In the genomic region with DNA sequence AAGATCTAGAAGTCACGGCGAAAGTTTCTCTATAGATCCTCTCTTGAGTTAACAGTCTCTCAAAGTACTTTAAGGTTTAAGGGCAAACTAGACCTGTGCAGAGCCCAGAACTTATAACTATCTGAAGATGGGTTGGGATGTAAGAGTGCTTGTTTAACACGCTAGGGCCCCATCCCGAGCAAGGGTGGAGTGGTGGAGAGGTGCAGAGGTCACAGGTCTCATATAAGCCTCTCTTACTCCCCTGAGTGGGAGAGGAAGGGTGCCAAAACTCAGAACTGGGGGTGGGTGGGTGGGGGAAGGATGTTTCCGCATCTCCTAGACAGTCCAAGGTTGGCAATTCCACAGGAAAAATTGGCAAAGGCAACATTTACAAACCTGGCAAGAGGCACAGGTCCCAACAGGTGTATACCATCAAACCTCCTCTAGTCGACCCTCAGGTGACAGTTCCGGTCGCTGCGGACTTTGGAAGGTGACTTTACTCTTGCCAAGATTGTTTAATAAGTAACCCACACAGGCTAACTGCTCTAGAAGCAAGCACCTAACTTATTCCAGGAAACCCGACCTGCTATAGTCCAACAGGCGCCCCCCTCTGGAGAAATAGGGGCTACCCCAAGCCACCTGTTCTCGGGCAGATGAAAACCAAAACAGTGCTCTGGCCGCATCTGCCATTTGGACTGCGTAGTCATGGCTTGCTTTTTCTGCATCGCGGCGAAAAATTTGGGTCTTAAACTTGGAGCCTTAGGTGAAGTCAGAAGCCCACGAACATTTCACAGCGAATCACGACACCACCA, we compare ENCODE assay signal across 8 mouse cellular contexts. TPM values are rescaled to one million over a fixed set of nuclear protein-coding genes. Genes with fewer than 3 reads are reported as not detected.
DNase-seq lines count a peak whose midpoint lies in the region; ATAC-seq lines count a peak whose summit lies in the region.

No protein-coding gene starts in this region.

- H3K4me3 ChIP-seq in heart, embryonic 15.5 days: peak overlapping the region; percentile 65
- H3K4me3 ChIP-seq in megakaryocyte, embryonic 14.5 days (replicated peaks): peak overlapping the region; percentile 95

- WGBS in heart, embryonic 15.5 days: 30% methylated on average over 20 of the region's 20 CpGs

- H3K9me3 ChIP-seq in heart, embryonic 15.5 days (replicated peaks): no peaks in the 10 kb centered on the region
- H3K9me3 ChIP-seq in megakaryocyte, embryonic 14.5 days: no peaks in the 10 kb centered on the region

- H3K9ac ChIP-seq in heart, embryonic 15.5 days: peak overlapping the region; percentile 70; the same call in 1 of the 2 replicates

- peaks cover 3% of the 10 kb centered on the region; the same call in 1 of the 2 replicates for H3K27me3 ChIP-seq in heart, embryonic 15.5 days
- peaks cover 23% of the 10 kb centered on the region for H3K27me3 ChIP-seq in megakaryocyte, embryonic 14.5 days (replicated peaks)
- H3K27me3 ChIP-seq in splenic B cell, adult 2 months (ENCODE audit: control insufficient read depth, insufficient read depth, low read length, poor library complexity, severe bottlenecking): 0 out of 2 replicates have a peak, but pooled peaks cover 1% of the 10 kb centered on the region

- H3K4me1 ChIP-seq in heart, embryonic 15.5 days (replicated peaks): peaks cover 7% of the 10 kb centered on the region; the same call in 1 of the 2 replicates
- H3K4me1 ChIP-seq in megakaryocyte, embryonic 14.5 days: peaks cover 26% of the 10 kb centered on the region

- no peak overlapping the region for H3K27ac ChIP-seq in heart, embryonic 15.5 days

- no peaks in the 10 kb centered on the region for H3K36me3 ChIP-seq in heart, embryonic 15.5 days
- H3K36me3 ChIP-seq in megakaryocyte, embryonic 14.5 days (replicated peaks; ENCODE audit: low read length): no peaks in the 10 kb centered on the region
- H3K36me3 ChIP-seq in splenic B cell, adult 2 months (ENCODE audit: control insufficient read depth, insufficient read depth, low read length, poor library complexity, severe bottlenecking): no peaks in the 10 kb centered on the region

- ATAC-seq in heart, embryonic 15.5 days (replicated peaks; ENCODE audit: insufficient number of reproducible peaks, insufficient read depth, low FRiP score, low read depth): no peak

- H3K4me2 ChIP-seq in heart, embryonic 15.5 days: peak overlapping the region; percentile 92

- peak; percentile 42 to 55 for DNase-seq in cerebellum, postnatal 10 days
- DNase-seq in cerebellum, adult 8-10 months: no peak
- DNase-seq in brain, adult 2 months (ENCODE audit: low read depth, low spot score): peak; percentile 24
- DNase-seq in kidney, postnatal 36 days: peak; percentile 90 to 96
- peak; percentile 71 for DNase-seq in splenic B cell, adult 2 months (ENCODE audit: low read depth, low spot score)
- DNase-seq in right cerebral cortex, adult 2 months (ENCODE audit: low spot score in 2 of 2): no peak

RNA-seq across cellular contexts. Expression of a gene that starts 2.0 kb away (rescaled TPM):
- polyA plus RNA-seq in heart, embryonic 15.5 days (2015; fragmentation: Nextera tagmentation; extraction: Ambion mirVana): 4.1 and 4.8 TPM in 2 replicates
- 0.34 and 0.80 TPM in 2 replicates for polyA plus RNA-seq in megakaryocyte, embryonic 14.5 days (2012; ENCODE audit: insufficient read depth, low replicate concordance)

RNA-seq across cellular contexts. Expression of a gene that starts 3.5 kb away (rescaled TPM):
- not detected in 2 replicates for polyA plus RNA-seq in heart, embryonic 15.5 days (2015; fragmentation: Nextera tagmentation; extraction: Ambion mirVana)
- polyA plus RNA-seq in megakaryocyte, embryonic 14.5 days (2012; ENCODE audit: insufficient read depth, low replicate concordance): not detected in 2 replicates

Comparison
In these comparisons a context has a peak if more than half of its experiments do, and no peak if none do; other contexts are left out.
1. DNase-seq: peak in cerebellum, postnatal 10 days (2 of 2), brain, adult 2 months (single experiment), kidney, postnatal 36 days (2 of 2) and splenic B cell, adult 2 months (single experiment); none in cerebellum, adult 8-10 months (single experiment) and right cerebral cortex, adult 2 months (0 of 2).